Mouse (Mus musculus) embryonic stem cell, embryonic (primary cell): ENCODE data around the gene Fkbp8.

Source experiments
- CTCF ChIA-PET, 4 experiments: fragments of 300-600 bp in 2 of 4; fragments of 350-600 bp in 2 of 4; sonication (Branson Sonifier 250); formaldehyde crosslinking; loops; one replicate each; lab custom pipeline; 2022; ENCODE audit warnings: inconsistent platforms in 2 of 4; lab: Charles Lee
- POLR2A ChIA-PET, 4 experiments: fragments of 300-600 bp in 2 of 4; fragments of 350-600 bp in 2 of 4; sonication (Branson Sonifier 250); formaldehyde crosslinking; loops; one replicate each; lab custom pipeline; 2022; ENCODE audit warnings: antibody characterized with exemption in 4 of 4, inconsistent platforms in 1 of 4; lab: Charles Lee

The Fkbp8 gene

GRCm38 (mm10) chr8:70534281-70534680 lies 6.8 kb downstream of the Fkbp8 start:
- ChIA-PET POLR2A (interaction anchor here in 1 of 4 experiments (0.6 to 26.0 kb wide), 2 partner anchors 20 to 712 kb away, joined by 4 to 844 read pairs; partner anchors contain the start of genes Fkbp8, Kxd1, Lpar2 and Rex1bd), CTCF (no interaction called here)

DNA sequence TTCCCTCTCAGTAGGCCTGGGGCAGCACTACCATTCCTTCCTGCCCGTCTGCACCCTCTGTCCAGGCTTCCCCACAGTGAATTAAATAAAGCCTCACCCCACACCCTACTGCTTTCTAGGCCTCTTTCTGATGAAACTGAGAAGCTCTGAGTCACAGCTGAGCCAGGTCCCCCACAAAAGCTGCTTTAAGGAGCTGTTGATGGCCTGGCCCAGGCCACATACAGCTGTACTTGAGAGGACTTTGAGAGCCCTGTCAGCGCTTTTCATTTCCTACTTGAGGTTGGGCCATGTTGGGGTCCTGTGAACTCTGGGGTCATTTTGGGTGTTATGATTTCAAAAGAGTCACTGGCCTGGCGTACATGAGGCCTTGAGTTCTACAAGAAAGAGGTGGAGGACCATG lies 7.7 kb downstream of the Fkbp8 start:
- ChIA-PET POLR2A (interaction anchor here in 1 of 4 experiments (1.4 to 26.0 kb wide), 2 partner anchors 9 to 21 kb away, joined by 4 to 844 read pairs; partner anchors contain the start of genes Fkbp8, Kxd1, Rex1bd and Uba52), CTCF (interaction anchor here in 1 of 4 experiments (0.9 kb wide), 1 partner anchor 22 kb away, joined by 3 read pairs; no protein-coding TSS in a partner anchor)

- CTCF ChIA-PET = interaction anchor here in 1 of 4 experiments (0.9 kb wide), 1 partner anchor 22 kb away, joined by 3 read pairs; no protein-coding TSS in a partner anchor
- POLR2A ChIA-PET = interaction anchor here in 1 of 4 experiments (1.4 to 26.0 kb wide), 2 partner anchors 9 to 21 kb away, joined by 4 to 844 read pairs; partner anchors contain the start of genes Fkbp8, Kxd1, Rex1bd and Uba52
Measured at GRCm38 (mm10) chr8:70535701-70536100, 8.2 kb downstream of the Fkbp8 start.

- CTCF ChIA-PET = interaction anchor here in 3 of 4 experiments (0.9 to 2.9 kb wide), 6 partner anchors 10 to 177 kb away, joined by 3 to 32 read pairs (median 4); partner anchors contain the start of genes Fkbp8 (in 1 of the 3), Kxd1 (in 1 of the 3), Lsm4 (in 1 of the 3) and Rex1bd (in 1 of the 3)
- POLR2A ChIA-PET = interaction anchor here (0.6 to 26.0 kb wide), 47 partner anchors 8 to 1031 kb away, joined by 3 to 844 read pairs (median 6); partner anchors contain the start of genes Fkbp8 (in 4 of the 4), Kxd1 (in 4 of the 4), Jund (in 3 of the 4) and Rex1bd (in 3 of the 4)
Measured at GRCm38 (mm10) chr8:70538024-70538579, 10.6 kb downstream of the Fkbp8 start.

- POLR2A ChIA-PET = interaction anchor here (0.5 to 26.0 kb wide), 96 partner anchors 8 to 1031 kb away, joined by 3 to 844 read pairs (median 4); partner anchors contain the start of genes Fkbp8 (in 4 of the 4), Kxd1 (in 4 of the 4), Uba52 (in 4 of the 4) and Jund (in 3 of the 4)
- CTCF ChIA-PET = interaction anchor here in 3 of 4 experiments (0.5 to 2.9 kb wide), 17 partner anchors 10 to 995 kb away, joined by 3 to 32 read pairs (median 4); partner anchors contain the start of genes Fkbp8 (in 2 of the 3), Kxd1 (in 2 of the 3), Gm3336 (in 1 of the 3) and Lsm4 (in 1 of the 3)
Measured at GRCm38 (mm10) chr8:70538633-70539076, 11.1 kb downstream of the Fkbp8 start.

GRCm38 (mm10) chr8:70539077-70539813 lies 11.7 kb downstream of the Fkbp8 start, which contains the start of gene Ell:
Gene Ell, plus strand, starts transcription at chr8:70539457.
- ChIA-PET CTCF (interaction anchor here in 3 of 4 experiments (0.5 to 2.9 kb wide), 19 partner anchors 10 to 995 kb away, joined by 3 to 32 read pairs (median 4); partner anchors contain the start of genes Fkbp8 (in 2 of the 3), Kxd1 (in 2 of the 3), Gm3336 (in 1 of the 3) and Rex1bd (in 1 of the 3)), POLR2A (interaction anchor here (0.5 to 26.0 kb wide), 108 partner anchors 8 to 1031 kb away, joined by 3 to 844 read pairs (median 4); partner anchors contain the start of genes Fkbp8 (in 4 of the 4), Kxd1 (in 4 of the 4), Uba52 (in 4 of the 4) and Jund (in 3 of the 4))

- CTCF ChIA-PET = interaction anchor here in 3 of 4 experiments (0.6 to 2.9 kb wide), 12 partner anchors 9 to 378 kb away, joined by 3 to 32 read pairs (median 4); partner anchors contain the start of genes Fkbp8 (in 2 of the 3), Kxd1 (in 2 of the 3), Gm3336 (in 1 of the 3) and Ssbp4 (in 1 of the 3)
- POLR2A ChIA-PET = interaction anchor here (0.5 to 26.0 kb wide), 57 partner anchors 9 to 915 kb away, joined by 3 to 844 read pairs (median 6); partner anchors contain the start of genes Uba52 (in 4 of the 4), Fkbp8 (in 3 of the 4), Klhl26 (in 3 of the 4) and Kxd1 (in 3 of the 4)
Measured at GRCm38 (mm10) chr8:70540013-70540506, 12.5 kb downstream of the Fkbp8 start.

GRCm38 (mm10) chr8:70540507-70541071 lies 13.1 kb downstream of the Fkbp8 start:
- ChIA-PET CTCF (interaction anchor here in 1 of 4 experiments (0.6 to 1.5 kb wide), 3 partner anchors 9 to 209 kb away, joined by 3 to 4 read pairs (median 3); no protein-coding TSS in a partner anchor), POLR2A (interaction anchor here in 3 of 4 experiments (0.7 to 26.0 kb wide), 19 partner anchors 9 to 299 kb away, joined by 3 to 844 read pairs (median 4); partner anchors contain the start of genes Rex1bd (in 3 of the 3), Fkbp8 (in 2 of the 3), Kxd1 (in 2 of the 3) and Uba52 (in 2 of the 3))

DNA sequence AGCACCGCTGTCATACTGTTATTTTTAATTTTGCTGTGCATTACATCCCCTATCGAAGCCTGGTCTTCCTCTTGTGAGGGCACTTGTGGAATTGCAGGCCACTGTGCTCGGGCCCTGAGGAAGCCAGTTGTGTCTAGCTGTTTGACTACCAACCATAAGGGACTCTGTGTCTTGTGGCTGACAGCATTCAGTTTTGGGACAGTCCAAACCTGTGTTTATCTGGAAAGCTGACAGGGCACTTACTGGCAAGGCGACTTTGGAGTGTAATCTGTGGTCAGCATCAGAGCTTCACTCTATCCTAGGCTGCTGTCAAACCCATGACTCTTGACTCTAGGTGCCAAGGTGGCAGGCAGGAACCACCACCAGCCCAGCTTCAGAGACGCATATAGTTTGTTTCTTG lies 13.6 kb downstream of the Fkbp8 start:
- ChIA-PET CTCF (interaction anchor here in 1 of 4 experiments (0.6 to 1.4 kb wide), 2 partner anchors 35 to 210 kb away, joined by 3 to 5 read pairs; partner anchors contain the start of gene Rex1bd), POLR2A (interaction anchor here in 3 of 4 experiments (0.5 to 4.2 kb wide), 13 partner anchors 9 to 157 kb away, joined by 3 to 21 read pairs (median 4); partner anchors contain the start of genes Fkbp8 (in 2 of the 3), Jund (in 1 of the 3), Kxd1 (in 1 of the 3) and Pgpep1 (in 1 of the 3))

- ChIA-PET POLR2A (interaction anchor here in 3 of 4 experiments (0.6 to 3.1 kb wide), 14 partner anchors 8 to 296 kb away, joined by 3 to 13 read pairs (median 4); partner anchors contain the start of genes Fkbp8 (in 1 of the 3), Isyna1 (in 1 of the 3), Kxd1 (in 1 of the 3) and Rex1bd (in 1 of the 3)), CTCF (interaction anchor here in 3 of 4 experiments (0.6 to 2.1 kb wide), 17 partner anchors 14 to 161 kb away, joined by 3 to 14 read pairs (median 3); partner anchors contain the start of genes Fkbp8 (in 2 of the 3), Kxd1 (in 2 of the 3), Lsm4 (in 1 of the 3) and Rex1bd (in 1 of the 3))
Measured at GRCm38 (mm10) chr8:70544200-70544687, 16.7 kb downstream of the Fkbp8 start.

DNA sequence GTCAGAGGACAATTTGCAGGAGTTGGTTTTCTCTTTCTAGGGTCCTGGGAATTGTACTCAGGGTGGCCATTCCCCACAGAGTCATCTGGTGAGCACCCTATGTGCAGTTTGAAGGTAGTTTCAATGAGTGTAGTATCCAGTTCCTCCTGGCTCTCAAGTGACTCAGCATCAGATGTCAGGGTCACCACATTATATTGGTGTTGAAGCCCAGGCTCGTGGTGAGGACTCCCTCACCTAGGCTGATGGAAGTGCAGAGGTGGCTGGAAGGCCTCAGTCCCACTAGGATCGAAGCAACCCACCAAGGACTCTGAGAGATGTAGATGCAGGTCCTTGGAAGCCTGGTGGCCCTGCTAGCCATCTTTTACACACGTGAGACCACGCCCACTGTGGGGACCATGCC lies 18.9 kb downstream of the Fkbp8 start:
- POLR2A ChIA-PET = interaction anchor here in 1 of 4 experiments (3.1 kb wide), 1 partner anchor 8 kb away, joined by 11 read pairs; no protein-coding TSS in a partner anchor
- CTCF ChIA-PET = no interaction called here

DNA sequence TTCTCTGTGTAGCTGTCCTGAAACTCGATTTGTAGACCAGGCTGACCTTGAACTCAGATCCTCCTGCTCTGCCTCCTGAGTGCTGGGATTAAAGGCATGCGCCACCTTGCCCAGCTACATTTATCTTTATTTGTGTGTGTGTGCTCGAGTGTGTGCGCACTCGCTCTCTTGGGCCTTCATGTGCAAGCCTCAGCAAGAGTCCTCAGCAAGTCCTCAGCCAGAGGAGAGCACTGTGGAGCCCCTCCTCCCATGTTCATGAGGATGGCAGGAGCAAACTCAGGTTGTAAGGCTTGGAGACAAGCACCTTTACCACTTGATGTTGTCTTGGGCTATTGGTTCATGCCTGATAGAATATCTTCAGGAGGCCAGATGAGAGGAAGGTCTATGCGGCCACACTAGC lies 20.2 kb downstream of the Fkbp8 start:
- POLR2A ChIA-PET = interaction anchor here in 2 of 4 experiments (0.8 to 2.5 kb wide), 7 partner anchors 9 to 42 kb away, joined by 3 to 8 read pairs (median 4); partner anchors contain the start of genes Ell (in 2 of the 2), Fkbp8 (in 1 of the 2), Kxd1 (in 1 of the 2) and Rex1bd (in 1 of the 2)
- CTCF ChIA-PET = no interaction called here

DNA sequence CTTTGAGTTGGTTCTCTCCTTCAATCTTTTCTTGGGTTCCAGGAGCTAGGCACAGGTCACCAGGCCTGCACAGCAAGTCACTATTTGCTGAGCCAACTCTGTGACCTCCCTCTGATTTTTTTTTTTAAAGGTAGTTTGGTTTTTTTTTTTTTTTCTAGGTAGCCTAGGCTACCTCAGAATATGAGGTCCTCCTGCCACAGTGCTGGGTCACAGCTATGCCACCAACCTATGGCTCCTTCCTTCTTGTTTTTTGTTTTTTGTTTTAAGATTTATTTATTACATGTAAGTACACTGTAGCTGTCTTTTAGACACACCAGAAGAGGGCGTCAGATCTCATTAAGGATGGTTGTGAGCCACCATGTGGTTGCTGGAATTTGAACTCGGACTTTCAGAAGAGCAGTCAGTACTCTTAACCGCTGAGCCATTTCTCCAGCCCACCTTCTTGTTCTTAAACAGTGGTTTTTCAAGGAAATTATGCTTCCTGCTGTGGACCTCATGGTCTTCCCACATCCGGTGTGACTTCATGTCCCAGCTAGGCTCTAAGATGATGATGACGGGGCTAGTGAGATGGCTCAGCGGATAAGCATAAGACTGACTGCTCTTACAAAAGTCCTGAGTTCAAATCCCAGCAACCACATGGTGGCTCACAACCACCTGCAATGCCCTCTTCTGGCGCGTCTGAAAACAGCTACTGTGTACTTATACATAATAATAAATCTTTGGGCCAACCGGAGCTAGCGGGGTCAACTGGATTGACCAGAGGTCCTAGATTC lies 22.1 kb downstream of the Fkbp8 start:
- ChIA-PET POLR2A (interaction anchor here in 3 of 4 experiments (0.6 to 2.5 kb wide), 15 partner anchors 9 to 304 kb away, joined by 3 to 10 read pairs (median 3); partner anchors contain the start of genes Ell (in 2 of the 3), Fkbp8 (in 2 of the 3), Kxd1 (in 2 of the 3) and Arrdc2 (in 1 of the 3)), CTCF (interaction anchor here in 3 of 4 experiments (0.6 to 2.0 kb wide), 13 partner anchors 9 to 339 kb away, joined by 3 to 11 read pairs (median 4); partner anchors contain the start of genes Fkbp8 (in 1 of the 3), Kxd1 (in 1 of the 3), Lsm4 (in 1 of the 3) and Uba52 (in 1 of the 3))

GRCm38 (mm10) chr8:70551558-70552161 lies 24.1 kb downstream of the Fkbp8 start:
- ChIA-PET POLR2A (interaction anchor here in 3 of 4 experiments (0.5 to 2.8 kb wide), 20 partner anchors 9 to 288 kb away, joined by 3 to 16 read pairs (median 4); partner anchors contain the start of genes Ell (in 3 of the 3), Fkbp8 (in 3 of the 3), Kxd1 (in 3 of the 3) and Uba52 (in 2 of the 3)), CTCF (interaction anchor here in 2 of 4 experiments (0.6 to 2.0 kb wide), 11 partner anchors 9 to 399 kb away, joined by 3 to 11 read pairs (median 3); partner anchors contain the start of genes Ell (in 1 of the 2), Fkbp8 (in 1 of the 2) and Kxd1 (in 1 of the 2))
